Mouse (Mus musculus) ES-Bruce4 (cell line): ENCODE measurements at regions not wholly inside any gene's neighbourhood (a gene's known extent, or its start where the extent isn't known, plus 50 kb on each side); places are given as distances from the start of the nearest gene placed in this dataset.
"Not testable (repeated sequence)": the region's sequence is repeated elsewhere in the genome, so short reads cannot be mapped to it uniquely, and the experiment has no call there.

Experiments
- H3K27ac ChIP-seq: 2 replicates; pipeline ENCODE4 v1.5.1; 2012; ENCODE audit warnings: low read length, inconsistent platforms; ENCODE audit not compliant: insufficient read depth
- H3K27me3 ChIP-seq: 2 replicates; pipeline ENCODE4 v1.6.1; 2012; ENCODE audit warnings: mild to moderate bottlenecking, low read length, inconsistent platforms; ENCODE audit not compliant: control insufficient read depth, poor library complexity, insufficient read depth, severe bottlenecking
- H3K36me3 ChIP-seq: 2 replicates; pipeline ENCODE4 v1.6.1; 2012; ENCODE audit warnings: inconsistent platforms, mild to moderate bottlenecking, low read length, moderate library complexity; ENCODE audit not compliant: control insufficient read depth, poor library complexity, insufficient read depth, severe bottlenecking
- H3K4me1 ChIP-seq: one replicate; pipeline ENCODE4 v1.8.1; 2011; ENCODE audit warnings: low read length; ENCODE audit not compliant: control insufficient read depth, insufficient read depth
- H3K4me3 ChIP-seq: 2 replicates; pipeline ENCODE4 v1.5.1; 2011; ENCODE audit warnings: low read depth, mild to moderate bottlenecking, low read length
- H3K9ac ChIP-seq: 2 replicates; pipeline ENCODE4 v1.6.1; 2012; ENCODE audit warnings: low read depth, mild to moderate bottlenecking, inconsistent platforms; ENCODE audit not compliant: poor library complexity, severe bottlenecking
- H3K9me3 ChIP-seq: replicated peaks from 2 replicates; pipeline ENCODE4 v1.6.1; 2012; ENCODE audit warnings: mild to moderate bottlenecking, low read length, inconsistent platforms; ENCODE audit not compliant: control insufficient read depth, poor library complexity, insufficient read depth, severe bottlenecking
- CTCF ChIP-seq: IDR thresholded peaks from one replicate; pipeline ENCODE4 v1.8.1; 2011; ENCODE audit warnings: low read depth, low read length
- EP300 ChIP-seq: IDR thresholded peaks from 2 replicates; pipeline ENCODE4 v1.6.1; 2011; ENCODE audit warnings: low read depth, low read length; ENCODE audit not compliant: insufficient read depth
- POLR2A ChIP-seq: IDR thresholded peaks from one replicate; pipeline ENCODE4 v1.8.1; 2011; ENCODE audit warnings: low read length; ENCODE audit not compliant: insufficient read depth

- Histone ChIP-seq H3K27me3 (no peaks in the 10 kb centered on the region), H3K9me3 (no peaks in the 10 kb centered on the region), H3K27ac (no peak overlapping the region), H3K36me3 (no peaks in the 10 kb centered on the region), H3K9ac (no peak overlapping the region), H3K4me1 (no peaks in the 10 kb centered on the region), H3K4me3 (no peak overlapping the region)
- TF ChIP-seq CTCF (no peak), POLR2A (no peak), EP300 (no peak)
These were observed 121.5 kb downstream of the Glrx3 start for GRCm38 (mm10) chr7:137558871-137559270.

- no peak for TF ChIP-seq POLR2A
- peak; percentile 93 for TF ChIP-seq EP300
- no peak for TF ChIP-seq CTCF
- Histone ChIP-seq H3K27me3 (no peaks in the 10 kb centered on the region), H3K4me1 (no peaks in the 10 kb centered on the region), H3K9ac (no peak overlapping the region), H3K9me3 (peaks cover 6% of the 10 kb centered on the region; the same call in 1 of the 2 replicates), H3K27ac (peak overlapping the region; percentile 77), H3K36me3 (no peaks in the 10 kb centered on the region), H3K4me3 (no peak overlapping the region)
These were observed 132.8 kb downstream of the Glrx3 start for GRCm38 (mm10) chr7:137570199-137570598.

- Histone ChIP-seq H3K4me3 (no peak overlapping the region), H3K27ac (no peak overlapping the region), H3K9ac (no peak overlapping the region), H3K36me3 (no peaks in the 10 kb centered on the region), H3K27me3 (no peaks in the 10 kb centered on the region), H3K9me3 (no peaks in the 10 kb centered on the region; the same call in 1 of the 2 replicates), H3K4me1 (no peaks in the 10 kb centered on the region)
- TF ChIP-seq POLR2A (no peak), EP300 (no peak), CTCF (no peak)
These were observed 138.1 kb downstream of the Glrx3 start for GRCm38 (mm10) chr7:137575491-137575890.

GRCm38 (mm10) chr7:137576251-137576650, 138.8 kb downstream of the Glrx3 start:
- TF ChIP-seq POLR2A, result no peak
- TF ChIP-seq EP300, result no peak
- no peak for TF ChIP-seq CTCF
- Histone ChIP-seq H3K4me1 (no peaks in the 10 kb centered on the region), H3K27me3 (no peaks in the 10 kb centered on the region), H3K36me3 (no peaks in the 10 kb centered on the region), H3K27ac (no peak overlapping the region), H3K4me3 (no peak overlapping the region), H3K9me3 (no peaks in the 10 kb centered on the region; the same call in 1 of the 2 replicates), H3K9ac (no peak overlapping the region)

GRCm38 (mm10) chr7:137583556-137583955, 146.1 kb downstream of the Glrx3 start:
- Histone ChIP-seq H3K27ac (no peak overlapping the region), H3K27me3 (no peaks in the 10 kb centered on the region), H3K4me3 (no peak overlapping the region), H3K36me3 (no peaks in the 10 kb centered on the region), H3K9me3 (peaks cover 7% of the 10 kb centered on the region), H3K9ac (no peak overlapping the region), H3K4me1 (no peaks in the 10 kb centered on the region)
- TF ChIP-seq EP300, result no peak

- H3K27ac ChIP-seq, H3K9me3 ChIP-seq, H3K4me3 ChIP-seq, H3K9ac ChIP-seq, H3K27me3 ChIP-seq, H3K36me3 ChIP-seq, H3K4me1 ChIP-seq: not testable (repeated sequence)
These were observed 147.5 kb downstream of the Glrx3 start for GRCm38 (mm10) chr7:137584916-137585315.
